11 mouse cellular contexts compared by ENCODE assay signal in the genomic region with DNA sequence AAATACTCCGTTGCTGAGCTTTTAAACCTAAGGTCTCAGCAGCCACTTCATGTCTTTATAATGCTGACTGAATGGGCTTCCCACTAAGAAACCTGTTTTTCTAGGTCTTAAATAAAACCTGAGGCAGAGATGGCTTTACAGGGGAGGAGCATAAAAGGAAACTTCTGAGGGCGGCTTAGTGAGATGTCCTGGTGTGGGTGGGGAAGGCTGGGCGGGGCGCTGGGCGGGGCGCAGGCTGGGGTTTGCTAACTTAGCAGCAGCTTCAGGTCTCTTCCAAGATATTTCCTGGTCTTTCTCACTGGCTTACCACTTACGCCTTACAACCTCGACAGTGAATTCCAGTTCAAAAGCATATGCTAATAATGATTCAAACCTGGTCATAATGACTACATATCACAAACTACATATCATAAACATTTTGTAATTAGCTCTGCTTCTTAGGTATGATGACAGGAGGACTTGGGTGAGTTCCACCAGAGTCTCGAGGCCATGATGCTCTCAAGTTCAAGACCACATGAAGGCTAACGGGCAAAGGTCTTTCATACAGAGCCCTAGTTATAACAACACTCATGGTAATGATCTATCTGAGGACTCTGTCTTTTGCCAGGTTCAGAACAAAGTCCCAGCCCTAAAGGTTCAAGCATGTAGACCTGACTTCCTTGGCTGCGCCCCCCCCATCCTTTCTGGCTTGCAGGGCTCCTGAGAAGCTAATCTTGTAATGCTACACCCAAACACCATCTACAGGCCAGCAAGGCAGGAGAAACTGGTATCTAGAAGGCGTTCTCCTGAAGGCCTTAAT. TPM values are rescaled to one million over a fixed set of nuclear protein-coding genes. Genes with fewer than 3 reads are reported as not detected.
DNase-seq lines count a peak whose midpoint lies in the region; ATAC-seq and TF ChIP-seq lines count a peak whose summit lies in the region.
"Had no signal": no experiment of that assay in that cellular context is flagged by ENCODE, and none has a peak within 500 bp of the region (broad histone marks: within the 10 kb centered on the region; RNA-seq: fewer than 3 reads in every experiment).

No protein-coding gene starts in this region.

- H3K36me3 ChIP-seq in G1E (replicated peaks) = no peaks in the 10 kb centered on the region
- H3K36me3 ChIP-seq in intestine, embryonic 14.5 days (ENCODE audit: control insufficient read depth, insufficient read depth, low read length) = no peaks in the 10 kb centered on the region
- H3K36me3 ChIP-seq in midbrain, postnatal 0 days (ENCODE audit: insufficient read depth, low read length) = no peaks in the 10 kb centered on the region
- no peaks in the 10 kb centered on the region for H3K36me3 ChIP-seq in forebrain, postnatal 0 days (ENCODE audit: insufficient read depth)
- H3K36me3 ChIP-seq: hindbrain, embryonic 12.5 days; neural tube, embryonic 12.5 days had no signal

- no peak overlapping the region; the same call in 1 of the 2 replicates for H3K4me3 ChIP-seq in G1E (ENCODE audit: low read depth, low read length)
- H3K4me3 ChIP-seq in intestine, embryonic 14.5 days (ENCODE audit: low read depth, low read length) = no peak overlapping the region
- no peak overlapping the region for H3K4me3 ChIP-seq in midbrain, postnatal 0 days (ENCODE audit: low read depth, low read length)
- H3K4me3 ChIP-seq in forebrain, postnatal 0 days (ENCODE audit: low read depth, low read length) = no peak overlapping the region
- H3K4me3 ChIP-seq: hindbrain, embryonic 12.5 days; neural tube, embryonic 12.5 days had no signal

- no peak for DNase-seq in frontal cortex, postnatal 36 days (ENCODE audit: low spot score in 2 of 2)
- DNase-seq in G1E (ENCODE audit: low spot score) (peak; percentile 36), liver (peak; percentile 75)
- peak; percentile 68 for DNase-seq in intestine, embryonic 14.5 days (ENCODE audit: low spot score)
- no peak for DNase-seq in gastrocnemius, postnatal 4 days (ENCODE audit: low spot score in 2 of 2)
- no peak for DNase-seq in midbrain, postnatal 0 days (ENCODE audit: low spot score)
- no peak for DNase-seq in forebrain, postnatal 0 days
- DNase-seq: cerebellum, adult 9-11 months had no signal

- TF ChIP-seq CTCF in G1E (IDR thresholded peaks at IDR 0.05; ENCODE audit: low read depth, low read length) = no peak
- TF ChIP-seq CTCF in midbrain, postnatal 0 days (IDR thresholded peaks at IDR 0.05) = no peak
- no peak for TF ChIP-seq CTCF in forebrain, postnatal 0 days (IDR thresholded peaks at IDR 0.05; ENCODE audit: low read depth)

- no peak overlapping the region for H3K4me2 ChIP-seq in intestine, embryonic 14.5 days (ENCODE audit: low read length)
- H3K4me2 ChIP-seq in midbrain, postnatal 0 days (ENCODE audit: low read depth, low read length, poor library complexity, severe bottlenecking) = no peak overlapping the region
- no peak overlapping the region for H3K4me2 ChIP-seq in forebrain, postnatal 0 days (ENCODE audit: low read depth)
- H3K4me2 ChIP-seq: hindbrain, embryonic 12.5 days; neural tube, embryonic 12.5 days had no signal

- H3K27me3 ChIP-seq in G1E (ENCODE audit: insufficient read depth, low read length) = peaks cover 4% of the 10 kb centered on the region
- no peaks in the 10 kb centered on the region for H3K27me3 ChIP-seq in intestine, embryonic 14.5 days (replicated peaks; ENCODE audit: control insufficient read depth, insufficient read depth, low read length)
- H3K27me3 ChIP-seq in midbrain, postnatal 0 days (ENCODE audit: insufficient read depth, low read length) = no peaks in the 10 kb centered on the region
- no peaks in the 10 kb centered on the region for H3K27me3 ChIP-seq in forebrain, postnatal 0 days (ENCODE audit: insufficient read depth, low read length)
- H3K27me3 ChIP-seq: hindbrain, embryonic 12.5 days; neural tube, embryonic 12.5 days had no signal

- no peaks in the 10 kb centered on the region for H3K9me3 ChIP-seq in G1E (replicated peaks)
- H3K9me3 ChIP-seq in intestine, embryonic 14.5 days (ENCODE audit: control insufficient read depth, low read length) = no peaks in the 10 kb centered on the region
- no peaks in the 10 kb centered on the region for H3K9me3 ChIP-seq in midbrain, postnatal 0 days (ENCODE audit: low read length)
- no peaks in the 10 kb centered on the region for H3K9me3 ChIP-seq in forebrain, postnatal 0 days (ENCODE audit: low read length)
- H3K9me3 ChIP-seq: hindbrain, embryonic 12.5 days; neural tube, embryonic 12.5 days had no signal

- 30% methylated on average over 12 of the region's 12 CpGs for WGBS in intestine, embryonic 14.5 days
- WGBS in midbrain, postnatal 0 days = 49% methylated on average over 12 of the region's 12 CpGs
- 48% methylated on average over 12 of the region's 12 CpGs for WGBS in forebrain, postnatal 0 days

- peak; percentile 61 for ATAC-seq in frontal cortex, adult (ENCODE audit: low TSS enrichment)
- ATAC-seq in G1E (ENCODE audit: extremely low read depth, insufficient number of reproducible peaks, low FRiP score, poor library complexity, severe bottlenecking) = no peak
- peak; percentile 80 for ATAC-seq in intestine, embryonic 14.5 days (replicated peaks; ENCODE audit: low FRiP score, low TSS enrichment, low read depth)
- ATAC-seq in midbrain, postnatal 0 days (ENCODE audit: low FRiP score) = no peak
- no peak for ATAC-seq in forebrain, postnatal 0 days

- 0 out of 2 replicates have a peak overlapping the region, but pooled peaks have one; percentile 25 for H3K27ac ChIP-seq in intestine, embryonic 14.5 days (ENCODE audit: low read depth)
- no peak overlapping the region for H3K27ac ChIP-seq in midbrain, postnatal 0 days (ENCODE audit: low read depth, low read length)
- no peak overlapping the region for H3K27ac ChIP-seq in forebrain, postnatal 0 days (ENCODE audit: low read depth, low read length)
- H3K27ac ChIP-seq: hindbrain, embryonic 12.5 days; neural tube, embryonic 12.5 days had no signal

- peaks cover 69% of the 10 kb centered on the region for H3K4me1 ChIP-seq in G1E (ENCODE audit: insufficient read depth, low read depth, low read length)
- no peaks in the 10 kb centered on the region; the same call in 1 of the 2 replicates for H3K4me1 ChIP-seq in intestine, embryonic 14.5 days (replicated peaks; ENCODE audit: control insufficient read depth, insufficient read depth, low read length)
- H3K4me1 ChIP-seq in midbrain, postnatal 0 days (ENCODE audit: insufficient read depth, low read length) = 0 out of 2 replicates have a peak, but pooled peaks cover 4% of the 10 kb centered on the region
- H3K4me1 ChIP-seq in forebrain, postnatal 0 days (ENCODE audit: insufficient read depth) = 0 out of 2 replicates have a peak, but pooled peaks cover 8% of the 10 kb centered on the region
- H3K4me1 ChIP-seq: neural tube, embryonic 12.5 days had no signal

- H3K9ac ChIP-seq in intestine, embryonic 14.5 days (ENCODE audit: low read length) = no peak overlapping the region
- H3K9ac ChIP-seq in midbrain, postnatal 0 days (replicated peaks; ENCODE audit: low read length, poor library complexity, severe bottlenecking) = no peak overlapping the region
- H3K9ac ChIP-seq in forebrain, postnatal 0 days = no peak overlapping the region
- H3K9ac ChIP-seq: hindbrain, embryonic 12.5 days; neural tube, embryonic 12.5 days had no signal

RNA-seq across cellular contexts. Expression of gene Map7, which starts 30.7 kb away (rescaled TPM):
- not detected in 2 replicates for total RNA-seq in G1E (2014; fragmentation: Nextera tagmentation)
- total RNA-seq in G1E (2017) = 2.3 and 2.6 TPM in 2 replicates
- 2.5 and 2.8 TPM in 2 replicates for polyA plus RNA-seq in G1E (2012)
- 18.9 and 20.1 TPM in 2 replicates for polyA plus RNA-seq in intestine, embryonic 14.5 days (2014; fragmentation: Nextera tagmentation; extraction: Ambion mirVana)
- 1 to 10 TPM; 2.2 to 2.5 TPM for total RNA-seq in gastrocnemius, postnatal 4 days (2021)
- 8.3 and 13.9 TPM in 2 replicates for total RNA-seq in midbrain, postnatal 0 days (2014; rRNA removed)
- 6.6 and 8.7 TPM in 2 replicates for polyA plus RNA-seq in midbrain, postnatal 0 days (2015; fragmentation: Nextera tagmentation; extraction: Ambion mirVana)
- 6.9 and 14.5 TPM in 2 replicates for total RNA-seq in forebrain, postnatal 0 days (2014; rRNA removed)
- polyA plus RNA-seq in forebrain, postnatal 0 days (2015; fragmentation: Nextera tagmentation; extraction: Ambion mirVana) = 4.3 and 6.3 TPM in 2 replicates

Comparison
In these comparisons a context has a peak if more than half of its experiments do, and no peak if none do; other contexts are left out.
1. ATAC-seq: peak in frontal cortex, adult (single experiment) and intestine, embryonic 14.5 days (single experiment); none in G1E (single experiment), midbrain, postnatal 0 days (single experiment) and forebrain, postnatal 0 days (single experiment).
2. DNase-seq: peak in G1E (single experiment), intestine, embryonic 14.5 days (single experiment) and liver (single experiment); none in frontal cortex, postnatal 36 days (0 of 2), gastrocnemius, postnatal 4 days (0 of 2), midbrain, postnatal 0 days (single experiment) and forebrain, postnatal 0 days (single experiment).